Mouse (Mus musculus) subcutaneous adipose tissue, adult 2 months (tissue): ENCODE data around the gene Nr2f1. TPM values are rescaled to one million over a fixed set of nuclear protein-coding genes. Genes with fewer than 3 reads are reported as not detected.

Experiments used
- polyA plus RNA-seq: library from polyadenylated mRNA; depleted of rRNA; stranded (reverse); fragments of >200 nt; gene quantifications from 2 replicates; pipeline ENCODE4 v1.2.3, GENCODE M21; 2012; ENCODE audit warnings: low replicate concordance; rRNA removed

The Nr2f1 gene
- polyA plus RNA-seq = 16.7 and 18.6 TPM in 2 replicates

GRCm38 (mm10) chr13:78199642-78200160 lies at the start of gene Nr2f1:
Gene Nr2f1, minus strand, starts transcription at chr13:78199757.

Other genes with a start within 250 kb of the Nr2f1 start
- gene Pou5f2, start 174.9 kb downstream of the Nr2f1 start, polyA plus RNA-seq = 0.36 TPM in 1 of 2 replicates, not detected in the other